Mouse (Mus musculus): Measurements from ENCODE around the gene Jmjd8. TPM values are rescaled to one million over a fixed set of nuclear protein-coding genes. Genes with fewer than 3 reads are reported as not detected.

Gene Jmjd8
- polyA plus RNA-seq, 1 experiment from 2014 or later, result 30.9 TPM

DNA sequence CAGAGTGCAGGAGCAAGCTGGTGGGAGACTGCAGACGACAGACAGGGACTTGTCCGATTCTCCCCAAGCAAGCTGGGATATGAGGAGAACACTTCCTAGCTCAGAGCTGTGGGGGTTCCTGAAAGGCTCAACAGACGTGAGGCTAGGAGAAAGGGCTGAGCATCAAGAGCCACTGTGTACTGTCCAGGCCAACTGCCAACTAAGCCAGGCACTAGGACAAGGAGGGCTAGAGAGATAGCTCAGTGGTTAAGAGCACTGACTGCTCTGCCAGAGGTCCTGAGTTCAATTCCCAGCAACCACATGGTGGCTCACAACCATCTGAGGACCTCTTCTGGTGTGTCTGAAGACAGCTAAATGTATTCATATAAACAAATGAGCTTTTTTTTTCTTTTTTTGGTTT is 13.8 kb downstream of the Jmjd8 start:
- Histone ChIP-seq H3K27me3 (no peaks in the 10 kb centered on the region), H3K4me1 (replicated peaks) (peaks cover 38% of the 10 kb centered on the region), H3K27ac (no peak overlapping the region), H3K4me2 (no peak overlapping the region), H3K4me3 (no peak overlapping the region), H3K9ac (no peak overlapping the region), H3K36me3 (peaks cover 40% of the 10 kb centered on the region), H3K9me3 (replicated peaks) (no peaks in the 10 kb centered on the region)
- no peak for ATAC-seq (replicated peaks; ENCODE audit: insufficient number of reproducible peaks, insufficient read depth, low FRiP score, low read depth)
- WGBS, result 81% methylated on average over 3 of the region's 3 CpGs

DNA sequence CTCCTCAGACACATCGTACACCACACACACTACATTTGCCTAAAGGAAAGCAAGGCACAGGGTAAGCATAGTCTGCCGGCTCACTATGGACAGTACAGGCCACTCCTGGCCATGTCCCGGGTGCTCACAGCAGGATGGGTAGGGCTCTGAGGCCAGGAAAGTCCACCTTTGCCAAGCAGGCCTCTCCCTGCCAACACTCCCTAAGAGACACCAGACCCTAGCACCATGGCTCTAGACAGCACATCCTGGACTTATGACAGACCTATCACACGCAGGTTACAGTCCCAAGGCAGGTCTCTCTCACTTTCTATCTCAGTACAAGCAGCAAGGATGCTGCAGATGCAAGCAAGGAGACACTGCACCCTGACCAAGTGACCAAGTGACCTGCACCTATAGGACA is 14.5 kb downstream of the Jmjd8 start:
- Histone ChIP-seq H3K27ac (peak overlapping the region; percentile 88; the same call in 1 of the 2 replicates), H3K9me3 (replicated peaks) (no peaks in the 10 kb centered on the region)

DNA sequence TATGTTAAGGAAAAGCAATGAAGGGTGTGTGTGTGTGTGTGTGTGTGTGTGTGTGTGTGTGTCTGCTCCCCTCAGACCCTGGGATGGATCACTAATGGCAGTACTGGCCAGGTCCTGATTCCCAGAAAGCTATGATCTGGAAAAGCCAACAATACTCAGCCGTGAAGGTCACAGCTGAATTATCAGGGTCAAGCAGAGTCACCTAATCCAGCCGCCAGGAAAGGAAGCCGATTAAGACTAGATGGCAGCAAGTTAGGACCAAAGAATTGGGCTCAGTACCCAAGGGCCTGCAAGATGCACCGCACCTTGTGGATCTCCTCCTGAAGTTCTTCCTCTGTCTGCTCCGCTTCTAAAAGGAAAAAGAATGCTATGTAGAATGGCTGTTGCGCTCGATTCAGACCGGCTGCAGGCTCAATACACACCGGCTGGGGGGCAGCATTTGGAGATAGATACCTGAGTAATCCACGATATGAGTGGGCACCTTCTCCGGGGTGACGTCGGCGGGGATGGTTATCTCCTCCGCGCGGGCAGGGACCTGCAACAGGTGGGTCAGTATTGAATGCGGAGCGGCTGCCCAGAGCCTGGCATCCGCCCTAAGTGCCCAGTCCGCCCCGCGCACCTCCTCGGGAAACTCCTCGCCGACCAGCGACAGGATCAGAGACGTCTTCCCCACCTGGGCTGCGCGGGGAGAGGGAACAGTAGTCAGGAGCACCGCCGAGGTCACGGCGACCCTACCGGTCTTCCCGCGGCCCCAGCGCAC is 15.1 kb downstream of the Jmjd8 start:
- 1% methylated on average over 38 of the region's 38 CpGs for WGBS
- no peaks in the 10 kb centered on the region for H3K9me3 ChIP-seq (replicated peaks)
- peak; percentile 8; the same call in 1 of the 2 replicates for ATAC-seq (replicated peaks; ENCODE audit: insufficient number of reproducible peaks, insufficient read depth, low FRiP score, low read depth)
- peak overlapping the region; percentile 78 for H3K4me2 ChIP-seq
- peaks cover 29% of the 10 kb centered on the region for H3K4me1 ChIP-seq (replicated peaks)
- H3K27me3 ChIP-seq, result no peaks in the 10 kb centered on the region
- H3K4me3 ChIP-seq, result peak overlapping the region; percentile 95
- H3K27ac ChIP-seq, result peak overlapping the region; percentile 88
- H3K36me3 ChIP-seq, result peaks cover 42% of the 10 kb centered on the region
- peak overlapping the region; percentile 96 for H3K9ac ChIP-seq

More for the DNA sequence above, 14.5 kb downstream of the Jmjd8 start:
- Histone ChIP-seq H3K27me3 (no peaks in the 10 kb centered on the region), H3K4me1 (replicated peaks) (peaks cover 32% of the 10 kb centered on the region), H3K36me3 (peaks cover 40% of the 10 kb centered on the region), H3K4me2 (peak overlapping the region; percentile 78), H3K9ac (peak overlapping the region; percentile 96), H3K4me3 (peak overlapping the region; percentile 95)
- 87% methylated on average over 4 of the region's 4 CpGs for WGBS
- ATAC-seq (replicated peaks; ENCODE audit: insufficient number of reproducible peaks, insufficient read depth, low FRiP score, low read depth), result no peak

- WGBS, result 2% methylated on average over 21 of the region's 21 CpGs
- peak within 1 kb of the TSS; percentile 96 for H3K9ac ChIP-seq
These were observed 15.8 kb downstream of the Jmjd8 start, which contains the start of gene Rhot2 for GRCm38 (mm10) chr17:25844396-25844901. Gene Rhot2, minus strand, starts transcription at chr17:25844851.

GRCm38 (mm10) chr17:25860229-25860628 is 31.6 kb downstream of the Jmjd8 start:
- peak overlapping the region; percentile 96 for H3K4me2 ChIP-seq
- H3K27me3 ChIP-seq, result no peaks in the 10 kb centered on the region
- H3K4me1 ChIP-seq (replicated peaks), result peaks cover 20% of the 10 kb centered on the region
- no peak for ATAC-seq (replicated peaks; ENCODE audit: insufficient number of reproducible peaks, insufficient read depth, low FRiP score, low read depth)
- H3K27ac ChIP-seq, result no peak overlapping the region
- H3K36me3 ChIP-seq, result peaks cover 15% of the 10 kb centered on the region; the same call in 1 of the 2 replicates
- H3K9ac ChIP-seq, result no peak overlapping the region
- no peak overlapping the region for H3K4me3 ChIP-seq
- WGBS, result 83% methylated on average over 6 of the region's 6 CpGs
- H3K9me3 ChIP-seq (replicated peaks), result no peaks in the 10 kb centered on the region

More at GRCm38 (mm10) chr17:25844396-25844901, 15.8 kb downstream of the Jmjd8 start, which contains the start of gene Rhot2:
- Histone ChIP-seq H3K4me1 (replicated peaks) (peaks cover 28% of the 10 kb centered on the region), H3K4me2 (peak within 1 kb of the TSS; percentile 78), H3K4me3 (peak within 1 kb of the TSS; percentile 95), H3K36me3 (peaks cover 37% of the 10 kb centered on the region), H3K27me3 (no peaks in the 10 kb centered on the region), H3K9me3 (replicated peaks) (no peaks in the 10 kb centered on the region), H3K27ac (peak within 1 kb of the TSS; percentile 88)
- ATAC-seq (replicated peaks; ENCODE audit: insufficient number of reproducible peaks, insufficient read depth, low FRiP score, low read depth), result peak; percentile 92

GRCm38 (mm10) chr17:25860832-25861703 is 32.4 kb downstream of the Jmjd8 start, which contains the start of gene Wdr90:
Gene Wdr90, minus strand, starts transcription at chr17:25861501.
- Histone ChIP-seq H3K4me1 (replicated peaks) (peaks cover 28% of the 10 kb centered on the region), H3K4me2 (peak within 1 kb of the TSS; percentile 96), H3K4me3 (peak within 1 kb of the TSS; percentile 75), H3K36me3 (peaks cover 15% of the 10 kb centered on the region; the same call in 1 of the 2 replicates), H3K9me3 (replicated peaks) (no peaks in the 10 kb centered on the region), H3K9ac (peak within 1 kb of the TSS; percentile 82), H3K27me3 (no peaks in the 10 kb centered on the region), H3K27ac (peak within 1 kb of the TSS; percentile 72)
- ATAC-seq (replicated peaks; ENCODE audit: insufficient number of reproducible peaks, insufficient read depth, low FRiP score, low read depth), result peak; percentile 81
- 3% methylated on average over 65 of the region's 65 CpGs for WGBS

DNA sequence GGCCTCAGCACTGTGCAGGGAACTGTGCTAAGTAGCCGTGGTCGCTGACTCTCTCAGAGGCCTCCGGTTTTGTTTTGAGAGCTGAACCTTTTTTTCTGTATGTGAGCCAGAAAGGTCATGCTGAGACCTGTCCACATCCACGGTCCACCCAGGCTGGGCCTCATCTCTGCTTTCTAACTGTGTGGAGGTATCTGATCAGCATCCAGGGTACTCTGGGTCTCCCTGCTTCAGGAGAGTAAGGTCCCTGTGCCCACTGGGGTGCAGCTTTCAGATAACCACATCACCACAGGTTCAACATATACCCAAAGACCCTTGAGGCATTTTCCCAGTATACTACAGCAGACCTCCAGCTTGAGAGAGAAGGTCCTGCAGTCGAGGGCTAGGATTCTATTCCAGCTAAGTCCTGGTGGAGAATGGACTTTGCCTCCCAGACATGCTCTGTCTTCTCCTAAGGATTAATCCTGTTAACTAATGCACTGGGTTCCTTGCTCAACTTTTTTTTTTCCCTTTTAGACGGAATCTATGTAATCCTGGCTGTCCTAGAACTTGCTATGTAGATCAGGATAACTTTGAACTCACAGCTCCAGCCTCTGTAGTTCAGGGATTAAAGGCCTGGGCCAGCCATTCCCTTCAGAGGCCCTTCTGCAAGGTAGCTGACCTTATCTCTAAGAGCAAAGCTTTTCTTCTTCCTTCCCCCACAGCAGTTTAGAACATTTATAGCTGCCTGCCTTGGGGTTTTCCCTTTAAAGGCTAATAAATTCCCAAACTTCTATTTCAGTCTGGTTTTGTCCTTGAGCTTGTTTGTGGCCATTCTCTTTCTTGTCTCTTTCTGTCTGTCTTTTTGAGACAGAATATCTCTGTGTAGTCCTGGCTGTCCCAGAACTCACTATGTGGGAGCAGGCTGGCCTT is 33.3 kb downstream of the Jmjd8 start:
- no peak for ATAC-seq (replicated peaks; ENCODE audit: insufficient number of reproducible peaks, insufficient read depth, low FRiP score, low read depth)
- 12% methylated on average over 6 of the region's 6 CpGs for WGBS
- Histone ChIP-seq H3K4me2 (peak overlapping the region; percentile 96), H3K9ac (peak overlapping the region; percentile 82), H3K27ac (peak overlapping the region; percentile 72), H3K36me3 (peaks cover 15% of the 10 kb centered on the region; the same call in 1 of the 2 replicates), H3K9me3 (replicated peaks) (no peaks in the 10 kb centered on the region), H3K4me3 (peak overlapping the region; percentile 75), H3K27me3 (no peaks in the 10 kb centered on the region), H3K4me1 (replicated peaks) (peaks cover 37% of the 10 kb centered on the region)

- Histone ChIP-seq H3K4me2 (no peak overlapping the region), H3K9ac (no peak overlapping the region), H3K9me3 (replicated peaks) (no peaks in the 10 kb centered on the region), H3K27ac (no peak overlapping the region), H3K27me3 (no peaks in the 10 kb centered on the region), H3K36me3 (peaks cover 15% of the 10 kb centered on the region; the same call in 1 of the 2 replicates), H3K4me3 (no peak overlapping the region), H3K4me1 (replicated peaks) (peaks cover 46% of the 10 kb centered on the region)
- 88% methylated on average over 6 of the region's 6 CpGs for WGBS
- ATAC-seq (replicated peaks; ENCODE audit: insufficient number of reproducible peaks, insufficient read depth, low FRiP score, low read depth), result no peak
These were observed 35.0 kb downstream of the Jmjd8 start for GRCm38 (mm10) chr17:25863681-25864080.

DNA sequence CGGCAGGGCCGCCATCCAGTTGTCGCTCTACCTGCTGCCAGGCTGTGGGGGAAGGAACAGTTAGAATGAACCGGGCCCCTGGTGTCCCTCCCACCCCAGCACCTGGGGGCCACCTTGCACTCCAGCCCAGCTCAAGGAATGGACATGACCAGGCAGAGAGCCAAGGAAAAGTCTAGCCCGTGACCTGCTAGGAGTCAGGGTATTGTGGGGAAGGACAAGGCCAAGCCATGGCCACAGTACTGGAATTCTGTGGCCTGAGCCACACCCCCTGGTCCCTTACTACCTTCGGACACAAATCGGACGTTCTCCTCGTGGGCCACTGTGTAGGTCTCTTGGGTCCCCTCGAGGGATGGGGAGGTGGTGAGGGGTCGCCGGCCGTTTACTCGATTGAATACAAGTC is 35.6 kb downstream of the Jmjd8 start:
- H3K9ac ChIP-seq, result no peak overlapping the region
- H3K27me3 ChIP-seq, result no peaks in the 10 kb centered on the region
- H3K4me2 ChIP-seq, result no peak overlapping the region
- no peak overlapping the region for H3K4me3 ChIP-seq
- no peak for ATAC-seq (replicated peaks; ENCODE audit: insufficient number of reproducible peaks, insufficient read depth, low FRiP score, low read depth)
- H3K4me1 ChIP-seq (replicated peaks), result peaks cover 48% of the 10 kb centered on the region
- H3K36me3 ChIP-seq, result peaks cover 15% of the 10 kb centered on the region; the same call in 1 of the 2 replicates
- H3K27ac ChIP-seq, result no peak overlapping the region
- H3K9me3 ChIP-seq (replicated peaks), result no peaks in the 10 kb centered on the region
- WGBS, result 89% methylated on average over 14 of the region's 14 CpGs

DNA sequence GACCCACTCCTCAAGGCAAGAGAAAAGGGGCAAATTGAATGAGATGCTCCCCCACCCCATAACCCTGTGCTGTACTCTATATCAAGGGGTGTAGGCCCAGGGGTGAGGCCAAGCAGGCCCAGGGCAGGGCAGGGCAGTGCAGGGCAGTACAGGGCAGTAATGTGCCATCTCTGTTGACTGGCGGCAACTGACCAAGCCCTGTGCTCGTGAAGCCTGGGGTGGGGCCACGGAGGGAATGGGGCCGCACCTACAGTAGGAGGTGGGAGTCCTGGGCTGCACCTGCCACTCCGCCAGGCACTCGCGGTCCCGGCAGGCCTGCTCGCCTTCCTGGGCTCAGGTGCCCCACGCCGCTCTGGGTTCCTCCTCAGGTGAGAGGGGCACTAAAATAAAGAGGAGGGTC is 36.6 kb downstream of the Jmjd8 start:
- Histone ChIP-seq H3K36me3 (peaks cover 15% of the 10 kb centered on the region; the same call in 1 of the 2 replicates), H3K27me3 (no peaks in the 10 kb centered on the region), H3K4me3 (no peak overlapping the region), H3K4me1 (replicated peaks) (peaks cover 45% of the 10 kb centered on the region), H3K4me2 (no peak overlapping the region), H3K27ac (no peak overlapping the region), H3K9me3 (replicated peaks) (no peaks in the 10 kb centered on the region), H3K9ac (no peak overlapping the region)
- ATAC-seq (replicated peaks; ENCODE audit: insufficient number of reproducible peaks, insufficient read depth, low FRiP score, low read depth), result no peak
- 85% methylated on average over 11 of the region's 11 CpGs for WGBS
